Mouse (Mus musculus) ES-Bruce4 (cell line): ENCODE data around the gene Mgmt. TPM values are rescaled to one million over a fixed set of nuclear protein-coding genes. Genes with fewer than 3 reads are reported as not detected.

ENCODE experiments used
- H3K27ac ChIP-seq: 2 replicates; pipeline ENCODE4 v1.5.1; 2012; ENCODE audit warnings: low read length, inconsistent platforms; ENCODE audit not compliant: insufficient read depth
- H3K27me3 ChIP-seq: 2 replicates; pipeline ENCODE4 v1.6.1; 2012; ENCODE audit warnings: mild to moderate bottlenecking, low read length, inconsistent platforms; ENCODE audit not compliant: control insufficient read depth, poor library complexity, insufficient read depth, severe bottlenecking
- H3K36me3 ChIP-seq: 2 replicates; pipeline ENCODE4 v1.6.1; 2012; ENCODE audit warnings: inconsistent platforms, mild to moderate bottlenecking, low read length, moderate library complexity; ENCODE audit not compliant: control insufficient read depth, poor library complexity, insufficient read depth, severe bottlenecking
- H3K4me1 ChIP-seq: one replicate; pipeline ENCODE4 v1.8.1; 2011; ENCODE audit warnings: low read length; ENCODE audit not compliant: control insufficient read depth, insufficient read depth
- H3K4me3 ChIP-seq: 2 replicates; pipeline ENCODE4 v1.5.1; 2011; ENCODE audit warnings: low read depth, mild to moderate bottlenecking, low read length
- H3K9ac ChIP-seq: 2 replicates; pipeline ENCODE4 v1.6.1; 2012; ENCODE audit warnings: low read depth, mild to moderate bottlenecking, inconsistent platforms; ENCODE audit not compliant: poor library complexity, severe bottlenecking
- H3K9me3 ChIP-seq: replicated peaks from 2 replicates; pipeline ENCODE4 v1.6.1; 2012; ENCODE audit warnings: mild to moderate bottlenecking, low read length, inconsistent platforms; ENCODE audit not compliant: control insufficient read depth, poor library complexity, insufficient read depth, severe bottlenecking
- CTCF ChIP-seq: IDR thresholded peaks from one replicate; pipeline ENCODE4 v1.8.1; 2011; ENCODE audit warnings: low read depth, low read length
- EP300 ChIP-seq: IDR thresholded peaks from 2 replicates; pipeline ENCODE4 v1.6.1; 2011; ENCODE audit warnings: low read depth, low read length; ENCODE audit not compliant: insufficient read depth
- POLR2A ChIP-seq: IDR thresholded peaks from one replicate; pipeline ENCODE4 v1.8.1; 2011; ENCODE audit warnings: low read length; ENCODE audit not compliant: insufficient read depth
- polyA plus RNA-seq: library from polyadenylated mRNA; stranded (reverse); fragments of >200 nt; gene quantifications from 2 replicates; pipeline ENCODE4 v1.2.4, GENCODE M21; 2011; ENCODE audit warnings: low read depth; ENCODE audit not compliant: missing spikeins, insufficient read depth, insufficient read length

The Mgmt gene
- polyA plus RNA-seq, 1 experiment, result 9.6 TPM

DNA sequence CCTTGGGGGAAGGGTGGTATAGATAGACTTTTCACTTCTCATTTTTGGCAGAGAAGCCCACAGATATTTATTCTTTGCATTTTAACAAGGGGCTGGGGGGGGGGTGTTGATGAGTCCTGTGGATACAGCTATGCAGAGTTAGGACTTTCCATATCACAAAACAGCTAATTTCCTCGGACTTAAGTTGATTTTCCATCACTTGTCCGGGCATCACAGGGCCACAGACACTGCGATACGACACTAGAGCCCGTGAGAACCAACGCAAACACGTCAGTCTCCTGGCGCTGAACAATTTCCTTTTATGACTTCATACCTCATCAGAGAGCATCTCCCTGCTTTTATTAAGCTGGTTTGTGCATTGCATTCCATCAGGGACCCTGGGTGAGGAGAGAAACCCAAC lies 45.7 kb upstream of the Mgmt start:
- no peaks in the 10 kb centered on the region for H3K4me1 ChIP-seq
- no peak overlapping the region for H3K9ac ChIP-seq
- TF ChIP-seq POLR2A (no peak), EP300 (no peak), CTCF (no peak)
- no peaks in the 10 kb centered on the region for H3K9me3 ChIP-seq
- H3K36me3 ChIP-seq, result no peaks in the 10 kb centered on the region
- no peak overlapping the region for H3K4me3 ChIP-seq
- H3K27me3 ChIP-seq, result no peaks in the 10 kb centered on the region
- H3K27ac ChIP-seq, result no peak overlapping the region

DNA sequence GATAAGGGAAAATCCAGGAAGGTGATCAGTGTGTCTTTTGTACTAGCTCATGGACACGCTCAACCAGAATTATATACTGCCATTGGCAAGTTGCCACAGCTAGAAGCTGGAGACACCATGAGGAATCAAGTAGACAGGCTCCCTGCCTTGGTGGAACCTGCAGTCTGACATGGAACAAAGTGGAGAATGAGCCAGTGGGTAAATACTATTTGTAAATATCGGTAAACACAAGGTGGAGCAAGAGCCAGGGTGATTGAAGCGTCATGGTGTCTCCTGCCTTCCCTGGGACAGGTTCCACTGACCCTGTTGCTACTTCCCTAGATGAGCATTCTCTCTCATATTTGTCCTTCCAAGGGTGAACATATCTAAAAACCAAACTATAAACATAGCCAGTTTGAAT lies 44.6 kb upstream of the Mgmt start:
- no peaks in the 10 kb centered on the region for H3K9me3 ChIP-seq
- no peak overlapping the region for H3K9ac ChIP-seq
- H3K27me3 ChIP-seq, result no peaks in the 10 kb centered on the region
- H3K27ac ChIP-seq, result no peak overlapping the region
- no peaks in the 10 kb centered on the region for H3K4me1 ChIP-seq
- no peak for TF ChIP-seq POLR2A
- H3K36me3 ChIP-seq, result no peaks in the 10 kb centered on the region
- no peak overlapping the region for H3K4me3 ChIP-seq

DNA sequence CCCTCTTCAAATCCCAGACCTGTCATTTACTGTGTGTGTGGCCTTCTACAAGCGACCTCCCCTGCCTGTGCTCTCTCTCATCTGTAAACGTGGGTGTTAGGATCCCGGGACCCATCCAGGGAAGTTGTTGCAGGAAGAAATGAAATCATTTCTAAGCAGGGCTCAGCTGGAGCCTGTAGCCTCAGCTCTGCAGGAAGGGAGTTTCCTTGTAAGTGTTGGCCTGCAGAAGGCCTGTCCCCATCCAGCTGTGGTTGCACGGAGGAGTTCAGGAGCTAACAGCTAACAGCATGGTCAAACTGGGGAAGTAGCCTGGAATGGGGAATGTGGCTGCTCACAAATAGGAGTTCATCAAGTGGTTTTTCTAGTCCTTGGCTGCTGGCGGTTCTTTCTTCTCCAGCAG lies 44.1 kb upstream of the Mgmt start:
- Histone ChIP-seq H3K27me3 (no peaks in the 10 kb centered on the region), H3K9me3 (no peaks in the 10 kb centered on the region), H3K27ac (no peak overlapping the region), H3K9ac (no peak overlapping the region), H3K4me3 (no peak overlapping the region), H3K4me1 (no peaks in the 10 kb centered on the region), H3K36me3 (no peaks in the 10 kb centered on the region)
- TF ChIP-seq POLR2A, result no peak
- TF ChIP-seq EP300, result no peak
- TF ChIP-seq CTCF, result no peak

DNA sequence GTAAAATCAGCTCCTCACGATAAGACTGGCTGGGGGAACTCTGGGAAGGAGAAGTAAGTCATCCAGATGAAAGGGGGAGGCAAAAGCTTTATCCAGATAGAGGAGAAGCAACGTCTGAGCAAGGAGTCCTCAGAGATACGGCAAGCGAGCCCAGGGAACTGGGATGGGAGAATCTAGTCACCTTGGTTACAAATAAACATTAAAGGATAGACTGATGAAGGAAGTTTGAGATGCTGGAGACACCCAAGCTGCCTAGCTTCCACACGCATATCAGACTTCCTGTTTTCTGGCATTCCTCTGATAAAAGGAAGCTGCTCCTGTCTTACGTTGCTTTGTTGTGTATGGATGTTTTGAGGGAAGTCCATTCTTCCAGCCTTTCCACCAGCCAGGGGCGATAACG lies 42.5 kb upstream of the Mgmt start:
- TF ChIP-seq EP300, result no peak
- TF ChIP-seq POLR2A, result no peak
- TF ChIP-seq CTCF, result no peak
- Histone ChIP-seq H3K4me3 (no peak overlapping the region), H3K36me3 (no peaks in the 10 kb centered on the region), H3K4me1 (no peaks in the 10 kb centered on the region), H3K9ac (no peak overlapping the region), H3K9me3 (no peaks in the 10 kb centered on the region), H3K27me3 (no peaks in the 10 kb centered on the region), H3K27ac (no peak overlapping the region)

DNA sequence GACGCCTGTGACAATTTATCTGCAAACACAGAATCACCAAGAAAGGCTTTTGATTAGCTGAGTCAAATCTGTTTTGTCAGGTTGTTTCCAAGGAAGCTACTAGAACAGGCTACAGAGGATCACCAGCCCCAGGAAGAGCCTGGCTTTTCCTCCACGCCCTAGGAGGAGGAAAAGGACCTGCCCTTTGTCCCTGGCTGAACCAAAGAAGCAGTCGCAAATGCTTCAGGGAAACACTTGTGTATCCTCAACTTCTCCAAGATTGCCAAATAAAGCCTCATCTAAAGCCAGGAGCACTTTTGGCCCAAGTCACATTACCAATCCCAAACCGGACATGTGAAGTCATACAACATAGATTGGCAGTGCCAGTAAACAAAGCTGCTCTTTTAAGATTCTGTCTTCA lies 41.7 kb upstream of the Mgmt start:
- Histone ChIP-seq H3K4me1 (no peaks in the 10 kb centered on the region), H3K4me3 (no peak overlapping the region), H3K27me3 (no peaks in the 10 kb centered on the region), H3K36me3 (no peaks in the 10 kb centered on the region), H3K9me3 (no peaks in the 10 kb centered on the region), H3K27ac (no peak overlapping the region), H3K9ac (no peak overlapping the region)
- no peak for TF ChIP-seq POLR2A
- no peak for TF ChIP-seq EP300
- no peak for TF ChIP-seq CTCF

DNA sequence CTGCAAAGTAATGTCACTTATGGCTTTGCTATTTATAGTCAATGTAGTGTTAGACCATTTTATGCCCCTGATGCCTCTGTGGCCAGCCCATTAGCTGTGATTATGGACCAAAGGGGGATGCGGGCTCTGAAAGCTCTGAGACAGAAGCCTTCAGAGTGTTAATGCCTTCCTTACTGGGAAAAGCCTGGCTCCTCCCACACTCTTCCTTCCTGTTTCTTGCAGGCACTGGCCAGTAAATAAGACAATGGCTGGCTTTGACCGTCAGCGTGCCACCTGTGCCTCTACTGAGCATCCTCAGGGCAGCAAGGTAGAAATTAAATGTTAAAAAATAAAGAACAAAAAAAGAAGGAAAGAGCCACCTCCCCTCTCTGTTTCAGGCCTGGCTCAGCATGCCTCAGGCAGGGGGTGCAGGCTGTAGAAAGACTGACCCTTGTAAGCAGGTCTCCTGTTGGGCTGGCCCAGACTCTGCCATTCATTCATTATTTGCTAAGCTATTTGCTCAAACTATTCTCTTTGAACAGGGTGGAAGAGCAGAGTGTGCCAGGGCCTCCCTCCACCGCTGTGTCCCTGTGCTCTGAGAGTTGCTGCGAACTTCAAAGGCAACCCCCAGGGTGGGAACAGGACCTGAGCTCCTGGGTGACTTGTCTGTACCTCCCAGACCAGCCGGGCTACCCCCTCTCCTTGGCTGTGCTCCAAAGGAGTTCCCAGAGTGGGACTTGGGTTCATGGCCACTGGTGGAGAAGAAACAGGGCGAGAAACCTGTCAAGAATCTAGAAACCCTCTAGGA lies 29.5 kb upstream of the Mgmt start:
- TF ChIP-seq CTCF, result no peak
- no peak for TF ChIP-seq EP300
- TF ChIP-seq POLR2A, result no peak
- H3K9ac ChIP-seq, result no peak overlapping the region
- H3K9me3 ChIP-seq, result no peaks in the 10 kb centered on the region
- H3K27me3 ChIP-seq, result no peaks in the 10 kb centered on the region
- no peak overlapping the region for H3K27ac ChIP-seq
- H3K36me3 ChIP-seq, result no peaks in the 10 kb centered on the region
- peaks cover 2% of the 10 kb centered on the region for H3K4me1 ChIP-seq
- no peak overlapping the region for H3K4me3 ChIP-seq
